Mouse (Mus musculus) olfactory bulb, adult 2 months (tissue): ENCODE data around the gene Rbbp4.

Source experiments
- CTCF ChIP-seq: fragments of 200-500 bp; IDR thresholded peaks from 2 replicates; pipeline ENCODE4 v1.5.1; 2012; ENCODE audit warnings: low read depth, mild to moderate bottlenecking, low read length, moderate library complexity; ENCODE audit not compliant: insufficient read depth
- POLR2A ChIP-seq: fragments of 200-500 bp; IDR thresholded peaks from 2 replicates; pipeline ENCODE4 v1.6.1; 2012; ENCODE audit warnings: mild to moderate bottlenecking, low read depth, low read length, moderate library complexity; ENCODE audit not compliant: insufficient read depth

DNA sequence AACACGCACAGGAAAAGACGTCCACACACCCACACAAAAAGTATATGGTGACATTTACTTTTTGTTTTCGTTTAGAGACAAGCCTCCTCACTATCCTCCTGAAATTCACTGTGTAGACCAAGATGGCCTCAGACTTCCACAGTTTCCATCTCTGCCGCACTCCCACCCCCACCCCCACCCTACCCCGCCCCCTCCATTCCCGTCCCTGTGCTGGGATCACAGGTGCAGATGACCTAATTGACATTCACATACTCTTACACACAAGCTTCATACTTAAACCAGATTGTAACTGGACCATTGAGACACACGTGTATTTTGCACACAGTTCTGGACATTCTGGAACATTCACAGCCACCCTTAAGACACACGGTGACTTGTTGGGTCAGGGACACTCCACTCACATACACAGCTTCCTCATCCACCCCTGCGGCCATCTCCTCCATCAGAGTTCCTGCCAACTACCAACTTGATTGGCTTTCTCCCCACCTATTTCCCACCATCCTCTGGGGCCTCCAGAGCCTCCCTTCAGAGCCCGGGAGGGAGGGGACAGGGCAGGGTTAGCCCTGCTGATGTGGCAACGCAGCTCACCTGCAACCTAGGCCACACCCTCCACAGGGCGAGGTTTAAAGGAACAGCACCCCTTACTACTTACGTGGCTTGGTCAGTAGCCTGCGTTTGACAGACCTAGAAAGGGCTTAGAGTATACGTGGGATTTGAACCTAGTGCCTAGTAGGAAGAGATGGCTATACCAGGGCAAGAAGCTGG lies 63.0 kb downstream of the Rbbp4 start:
- TF ChIP-seq CTCF (no peak), POLR2A (no peak)
